Mouse (Mus musculus) small intestine, adult 2 months (tissue): ENCODE results near the gene Gm11564.
"Not testable (repeated sequence)": the region's sequence is repeated elsewhere in the genome, so short reads cannot be mapped to it uniquely, and the experiment has no call there.

Source experiments
- CTCF ChIP-seq: fragments of 200-500 bp; IDR thresholded peaks from 2 replicates; pipeline ENCODE4 v1.5.1; 2012; ENCODE audit warnings: low read depth, mild to moderate bottlenecking, control low read depth, inconsistent platforms, low read length, moderate library complexity, mixed read lengths; ENCODE audit not compliant: insufficient replicate concordance, insufficient read length; ENCODE audit errors: extremely low read depth
- POLR2A ChIP-seq: fragments of 200-500 bp; IDR thresholded peaks from 2 replicates; pipeline ENCODE4 v1.6.1; 2012; ENCODE audit warnings: low read depth, mild to moderate bottlenecking, control low read depth, inconsistent platforms, low read length, moderate library complexity

DNA sequence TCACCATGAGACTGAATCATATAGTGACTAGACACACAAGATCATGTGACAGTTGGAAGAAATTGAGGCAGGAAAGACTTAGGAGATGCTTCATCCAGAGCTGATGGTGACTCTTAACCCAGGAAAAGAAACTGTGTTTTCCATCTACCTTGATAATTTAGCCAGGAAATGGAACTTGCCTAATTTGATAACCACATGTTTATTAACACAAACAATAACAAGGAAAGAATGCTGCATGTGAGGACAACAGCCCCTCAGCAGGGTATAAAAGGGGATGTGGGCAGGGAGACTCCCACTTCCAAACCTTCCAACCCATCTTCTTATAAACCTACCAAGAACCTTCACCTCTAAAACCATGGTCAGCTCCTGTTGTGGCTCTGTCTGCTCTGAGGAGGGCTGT is 30.6 kb downstream of the Gm11564 start, which contains the start of gene Krtap4-9:
- TF ChIP-seq POLR2A, CTCF: not testable (repeated sequence)
